Mouse (Mus musculus) c-Kit-positive CD71-positive TER-119-positive erythroid progenitor cells, embryonic 14.5 days (primary cell): ENCODE results near the gene Pbld2.
"Not testable (repeated sequence)": the region's sequence is repeated elsewhere in the genome, so short reads cannot be mapped to it uniquely, and the experiment has no call there.

ENCODE experiments used
- DNase-seq: peaks from one replicate; pipeline ENCODE4 v3.0.0-alpha.2; 2013; ENCODE audit warnings: low spot score

Pbld2 gene

GRCm38 (mm10) chr10:63025491-63026011 is 1.4 kb downstream of the Pbld2 start:
- DNase-seq: no peak

DNA sequence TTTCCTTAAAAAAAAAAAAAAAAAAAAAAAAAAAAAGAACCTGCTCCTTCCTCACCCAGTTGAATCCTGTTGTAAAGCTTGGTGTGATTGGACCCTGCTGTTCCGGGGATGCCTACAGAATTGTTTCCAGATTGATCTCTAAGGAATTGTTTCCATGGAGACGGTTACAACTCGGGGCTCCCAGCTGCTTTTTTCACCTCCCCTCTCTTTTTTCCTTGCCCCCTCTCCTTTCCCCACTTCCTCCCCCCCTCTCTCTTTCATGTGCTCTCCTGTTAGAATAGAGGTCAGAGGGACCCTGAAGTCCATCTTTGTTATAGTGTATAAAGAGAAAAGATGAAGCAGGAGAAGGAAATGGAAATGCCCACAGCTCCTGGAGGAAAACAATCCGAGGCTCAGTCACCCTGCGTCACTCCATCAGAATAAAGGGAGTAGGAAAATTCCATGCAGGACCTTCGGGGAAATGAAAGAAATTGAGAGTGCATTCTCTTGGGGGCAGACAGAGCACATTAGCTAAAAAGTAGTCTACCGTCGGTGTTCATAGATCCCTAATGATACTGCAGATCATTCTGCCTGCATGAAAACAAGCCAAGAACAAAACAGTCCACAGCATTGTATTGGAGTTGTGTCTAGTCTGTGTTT is 2.2 kb downstream of the Pbld2 start:
- no peak for DNase-seq

DNA sequence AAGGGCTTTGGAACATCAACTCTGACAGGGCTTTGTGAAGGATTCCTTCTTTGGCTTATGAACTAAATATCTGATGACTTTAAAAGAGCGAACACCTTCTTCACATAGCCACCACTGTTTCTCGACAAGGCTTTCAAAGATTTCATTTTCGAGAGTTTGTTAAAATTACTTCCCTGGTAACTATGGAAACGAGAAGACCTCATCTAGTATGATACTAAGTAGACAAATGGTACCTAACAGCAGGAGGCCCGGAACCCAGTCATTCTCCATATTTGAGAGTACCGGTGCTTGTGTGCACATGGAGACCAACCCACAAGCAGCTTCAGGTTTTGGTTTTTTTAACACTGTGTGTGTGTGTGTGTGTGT is 2.7 kb downstream of the Pbld2 start:
- DNase-seq: no peak

DNA sequence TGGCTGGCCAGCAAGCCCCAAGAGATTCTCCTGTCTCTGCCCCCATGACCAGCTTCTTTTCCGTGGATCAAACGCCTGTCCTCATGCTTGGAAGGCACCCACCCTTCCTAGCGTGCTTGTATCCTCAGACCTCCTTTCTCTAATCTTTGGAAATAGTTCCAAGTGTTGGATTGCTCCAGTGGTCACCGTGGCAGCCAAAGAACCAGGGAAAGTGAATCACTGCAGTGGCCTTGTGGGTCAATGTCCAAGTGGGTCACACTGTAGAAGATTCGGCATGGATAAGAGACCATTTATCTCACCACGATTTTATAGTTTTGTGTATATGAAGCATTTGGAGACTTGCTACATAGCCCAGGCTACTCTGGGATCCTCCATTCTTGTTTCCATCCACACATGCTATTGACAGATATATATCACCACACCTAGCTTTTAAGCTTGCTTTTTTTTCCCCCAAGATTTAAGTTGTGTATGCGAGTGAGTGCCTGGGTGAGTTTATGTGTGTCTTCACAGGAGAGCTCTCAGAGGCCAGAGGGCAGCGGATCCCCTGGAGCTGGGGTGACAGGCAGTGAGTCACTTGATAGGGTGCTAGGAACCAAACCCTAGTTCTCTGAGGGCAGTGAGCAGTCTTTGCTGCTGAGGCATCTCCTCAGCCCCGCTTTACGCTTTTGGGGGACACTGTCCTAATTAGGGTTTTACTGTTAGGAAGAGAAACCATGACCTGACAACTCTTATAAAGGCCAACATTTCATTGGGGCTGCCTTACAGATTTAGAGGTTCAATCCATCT is 3.5 kb downstream of the Pbld2 start:
- DNase-seq: no peak

- no peak for DNase-seq
Observed at GRCm38 (mm10) chr10:63028396-63028795, 4.3 kb downstream of the Pbld2 start.

DNA sequence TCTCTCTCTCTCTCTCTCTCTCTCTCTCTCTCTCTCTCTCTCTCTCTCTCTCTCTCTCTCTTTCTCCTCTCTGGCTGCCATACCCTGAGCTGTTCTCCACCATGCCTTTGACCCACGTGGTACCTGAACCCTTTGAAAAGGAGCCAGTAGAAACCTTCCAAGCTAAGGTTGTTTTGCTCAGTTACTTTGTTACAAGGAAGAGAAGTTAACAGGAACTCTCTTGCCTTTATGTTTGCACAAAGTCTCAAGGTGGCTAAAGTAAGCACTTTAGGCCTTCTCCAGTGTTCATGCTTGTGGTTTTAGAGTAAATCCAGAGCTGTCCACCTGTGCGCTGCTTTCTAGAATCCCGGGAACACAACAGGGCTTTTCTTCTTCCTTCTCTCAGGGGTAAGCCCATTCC is 8.2 kb downstream of the Pbld2 start:
- no peak for DNase-seq

GRCm38 (mm10) chr10:63032956-63033355 is 8.8 kb downstream of the Pbld2 start:
- no peak for DNase-seq

DNA sequence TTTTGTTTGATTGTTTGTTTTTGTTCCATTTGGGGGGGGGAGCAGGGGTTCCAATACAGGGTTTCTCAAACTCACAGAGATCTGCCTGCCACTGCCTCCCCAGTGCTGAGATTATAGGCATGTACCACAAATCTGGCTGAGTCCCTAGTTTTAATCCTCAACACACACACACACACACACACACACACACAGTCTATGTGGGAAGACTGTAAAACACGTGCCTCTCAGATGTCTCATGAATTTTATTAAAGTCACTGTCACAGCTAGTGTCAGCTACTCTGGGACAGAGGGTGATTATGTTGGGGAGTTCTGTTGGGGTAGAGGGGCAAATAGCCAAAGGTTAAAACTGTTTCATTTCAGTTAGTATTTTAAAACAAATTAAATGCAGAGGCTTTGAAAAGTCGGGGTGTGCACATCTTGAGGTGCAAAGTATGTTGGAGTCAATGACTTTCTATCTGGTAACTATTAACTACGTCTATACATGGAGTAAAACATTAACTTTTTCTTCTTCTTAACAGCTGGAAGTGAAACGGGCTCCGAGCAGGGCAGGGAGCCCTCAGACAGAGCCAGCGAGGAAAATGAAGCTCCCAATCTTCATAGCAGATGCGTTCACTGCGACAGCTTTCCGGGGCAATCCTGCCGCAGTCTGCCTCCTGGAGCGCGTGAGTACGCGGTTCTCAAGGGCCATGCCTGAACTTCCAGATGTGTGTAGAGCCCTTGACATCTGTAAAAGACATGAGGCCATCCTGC is 14.6 kb downstream of the Pbld2 start:
- no peak for DNase-seq

DNA sequence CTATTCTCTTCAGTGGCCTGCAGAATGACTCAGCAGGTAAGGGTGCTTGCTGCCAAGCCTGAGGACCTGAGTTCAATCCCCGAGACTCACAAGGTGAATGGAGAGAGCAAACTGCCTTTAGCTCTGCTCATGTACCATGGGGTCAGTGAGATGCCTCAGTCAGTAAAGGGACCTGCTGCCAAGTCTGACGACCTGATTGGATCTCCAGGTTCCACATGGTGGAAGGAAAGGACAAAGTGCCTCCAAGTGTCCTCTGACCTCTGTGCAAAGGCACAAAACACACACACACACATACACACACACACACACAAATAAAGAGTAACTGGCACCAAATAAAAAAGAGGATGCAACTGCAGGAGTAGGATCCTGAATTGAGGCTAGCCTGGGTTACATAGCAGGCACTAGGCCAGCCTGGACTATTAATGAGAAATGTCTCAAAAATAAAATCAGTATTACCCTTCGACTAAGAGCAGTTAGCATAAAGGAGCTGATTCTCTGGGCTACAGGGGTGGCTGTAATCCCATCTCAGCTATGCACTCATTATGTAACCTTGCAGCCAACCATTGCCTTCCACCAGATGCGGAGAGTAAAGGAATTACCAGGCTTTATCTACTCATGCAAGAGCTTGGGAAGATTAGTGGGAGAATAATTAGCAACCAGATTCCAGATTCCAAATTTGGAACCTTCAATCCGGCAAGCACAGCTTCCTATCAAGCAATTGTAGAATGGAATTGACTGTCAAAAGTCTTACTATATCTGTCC is 15.9 kb downstream of the Pbld2 start:
- no peak for DNase-seq

DNA sequence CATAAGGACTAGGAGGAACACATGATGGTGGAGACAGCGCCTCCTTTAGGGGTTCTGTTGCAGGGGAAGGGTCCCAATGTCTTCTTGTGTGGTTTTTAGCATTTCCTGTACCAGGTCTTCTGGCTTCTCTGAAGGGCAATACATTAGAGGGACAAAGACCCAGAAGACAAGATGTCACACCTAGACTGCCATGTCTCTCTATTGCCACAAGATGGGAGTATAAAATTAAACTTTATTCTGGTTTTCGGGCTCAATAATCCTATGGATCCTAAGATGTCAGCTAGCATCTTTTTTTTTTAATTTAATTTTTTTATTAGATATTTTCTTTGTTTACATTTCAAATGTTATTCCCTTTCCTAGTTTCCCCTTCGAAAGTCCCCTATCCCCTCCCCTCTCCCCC is 19.0 kb downstream of the Pbld2 start:
- DNase-seq: no peak

DNA sequence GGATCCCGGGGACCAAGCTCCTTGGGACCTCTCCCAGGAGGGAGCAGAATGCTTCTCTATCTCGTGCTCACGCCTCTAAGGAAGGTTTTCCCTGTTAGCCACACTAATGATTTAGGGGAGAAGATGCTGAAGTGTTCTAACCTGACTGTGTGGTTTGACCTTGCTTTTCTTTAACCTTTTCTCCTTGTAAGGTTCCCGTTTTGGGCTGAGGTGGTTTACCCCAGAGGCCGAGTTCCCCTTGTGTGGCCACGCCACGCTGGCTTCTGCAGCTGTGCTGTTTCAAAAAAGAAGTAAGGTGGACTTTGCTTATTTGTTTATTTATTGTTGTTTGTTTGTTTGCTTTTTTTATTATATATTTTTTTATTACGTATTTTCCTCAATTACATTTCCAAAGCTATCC is 23.6 kb downstream of the Pbld2 start:
- no peak for DNase-seq

DNA sequence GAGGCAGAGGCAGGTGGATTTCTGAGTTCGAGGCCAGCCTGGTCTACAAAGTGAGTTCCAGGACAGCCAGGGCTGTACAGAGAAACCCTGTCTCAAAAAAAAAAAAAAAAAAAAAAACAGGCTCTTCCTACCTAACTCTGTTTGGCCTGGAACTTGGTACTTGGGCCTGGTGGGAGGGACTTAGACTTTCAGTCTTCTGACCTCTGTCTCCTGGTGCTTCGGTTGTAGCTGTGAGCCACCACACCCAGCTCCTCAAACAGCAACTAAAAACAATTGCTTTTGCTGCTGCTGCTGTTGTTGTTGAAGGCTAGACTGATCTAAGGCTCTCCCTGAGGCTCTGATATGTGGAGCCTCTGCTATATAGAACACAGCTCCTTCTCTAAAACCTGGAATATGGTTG is 25.0 kb downstream of the Pbld2 start:
- no peak for DNase-seq

DNA sequence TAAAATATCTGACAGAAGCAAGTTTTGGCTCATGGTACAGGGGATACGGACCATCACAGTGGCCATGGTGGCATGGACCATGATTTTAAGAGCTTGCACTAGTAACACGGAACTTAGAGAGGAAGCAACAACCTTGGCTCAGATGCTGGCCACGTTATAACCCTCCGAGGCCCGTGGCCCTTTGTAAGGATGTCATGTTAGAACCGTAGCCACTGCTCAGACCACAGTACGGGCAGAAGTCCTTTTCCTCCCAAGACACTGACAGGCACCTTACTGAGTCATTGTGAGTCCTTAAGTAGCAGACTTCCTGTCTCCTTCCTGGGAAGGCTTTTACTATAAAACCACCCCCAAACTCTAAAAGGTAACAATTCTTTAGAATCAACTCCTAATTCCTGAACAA is 27.2 kb downstream of the Pbld2 start:
- no peak for DNase-seq

DNA sequence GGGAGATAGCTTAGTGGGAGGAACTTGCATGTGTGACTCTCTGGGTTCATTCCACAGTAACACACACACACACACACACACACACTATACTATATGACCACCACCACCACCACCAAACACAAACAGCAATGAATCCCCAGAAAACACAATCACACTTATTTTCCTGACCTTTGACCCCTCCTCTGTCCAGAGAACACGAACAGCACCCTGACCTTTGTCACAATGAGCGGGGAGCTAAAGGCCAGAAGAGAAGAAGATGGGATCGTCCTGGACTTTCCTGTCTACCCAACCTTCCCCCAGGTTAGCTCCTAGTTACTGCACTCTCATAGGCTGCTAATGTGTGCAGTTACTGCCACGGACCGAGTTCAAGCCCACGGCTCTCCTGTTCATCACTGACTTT is 27.9 kb downstream of the Pbld2 start:
- DNase-seq: no peak

- no peak for DNase-seq
Observed at GRCm38 (mm10) chr10:63053007-63053406, 28.9 kb downstream of the Pbld2 start.

GRCm38 (mm10) chr10:63054071-63054470 is 30.0 kb downstream of the Pbld2 start:
- DNase-seq: not testable (repeated sequence)

DNA sequence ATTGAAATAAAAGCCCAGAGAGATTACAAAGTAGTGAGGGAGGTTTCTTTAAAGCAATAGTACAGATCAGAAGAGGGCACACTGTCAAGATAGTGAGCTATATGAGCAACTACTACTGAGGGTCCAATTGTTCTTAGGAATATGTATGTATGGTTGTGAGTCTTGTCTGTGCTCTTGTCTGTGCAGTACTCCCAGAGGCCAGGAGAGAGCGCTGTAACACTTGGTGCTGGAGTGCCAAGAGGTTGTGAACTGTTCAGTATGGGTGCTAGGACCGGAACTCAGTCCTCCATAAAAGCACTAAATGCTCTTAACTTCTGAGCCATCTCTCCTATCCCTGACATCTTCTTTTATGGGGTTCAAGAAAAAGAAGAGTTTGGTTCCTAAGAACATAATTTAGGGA is 30.5 kb downstream of the Pbld2 start:
- DNase-seq: peak; percentile 11

GRCm38 (mm10) chr10:63056966-63057750 is 33.0 kb downstream of the Pbld2 start:
- no peak for DNase-seq

DNA sequence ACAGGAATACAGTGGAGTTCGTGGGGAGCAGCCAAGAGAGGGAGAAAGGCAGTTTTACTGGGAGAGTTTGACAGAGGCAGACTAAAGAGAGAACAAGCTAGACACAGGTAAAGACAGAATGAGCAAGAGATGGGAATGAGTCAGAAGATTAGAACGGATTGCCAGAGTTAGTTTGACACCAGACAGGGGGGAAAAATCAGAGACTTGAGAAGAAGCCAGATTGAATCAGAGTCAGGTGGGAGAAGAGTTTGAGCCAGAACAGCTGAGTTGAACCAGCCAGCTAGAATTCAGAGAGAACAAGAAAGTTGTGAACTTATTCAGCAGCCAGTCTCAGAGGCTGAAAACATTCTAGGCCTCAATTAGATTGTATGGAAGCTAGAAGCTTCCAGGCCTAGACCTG is 35.7 kb downstream of the Pbld2 start, which contains the start of gene Pbld1:
TSS of gene Pbld1 (plus strand) at position 301 of the 400 bp plus-strand sequence.
- no peak for DNase-seq

- DNase-seq: no peak
Observed at GRCm38 (mm10) chr10:63060406-63060805, 36.3 kb downstream of the Pbld2 start.

- DNase-seq: no peak
Observed at GRCm38 (mm10) chr10:63061266-63061665, 37.2 kb downstream of the Pbld2 start.
